Mouse (Mus musculus) lung, adult 18-20 months (tissue): Measurements from ENCODE around the gene Rasip1.

ENCODE experiments used
- DNase-seq, 2 experiments: peaks; one replicate each; pipeline ENCODE4 v3.0.0; 2022; ENCODE audit warnings: mixed read lengths in 2 of 2

The Rasip1 gene

DNA sequence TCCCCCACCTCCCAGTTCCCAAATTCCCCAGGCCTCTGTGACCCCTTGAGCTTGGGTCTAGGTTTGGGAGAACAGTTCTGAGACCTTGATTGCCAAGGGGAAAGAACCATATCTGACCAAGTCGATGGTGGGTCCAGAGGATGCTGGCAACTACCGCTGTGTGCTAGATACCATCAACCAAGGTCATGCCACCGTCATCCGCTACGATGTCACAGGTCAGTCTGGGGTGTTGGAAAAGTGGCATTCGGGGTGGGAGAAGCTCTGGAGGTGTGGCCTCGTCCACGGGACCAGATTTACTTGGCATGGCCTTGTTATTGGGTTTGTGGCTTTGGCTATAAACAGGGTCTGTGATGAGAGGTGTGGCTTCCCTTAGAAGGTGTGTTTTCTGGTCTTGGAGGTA, 1.8 kb upstream of the Rasip1 start:
- DNase-seq = no peak

DNA sequence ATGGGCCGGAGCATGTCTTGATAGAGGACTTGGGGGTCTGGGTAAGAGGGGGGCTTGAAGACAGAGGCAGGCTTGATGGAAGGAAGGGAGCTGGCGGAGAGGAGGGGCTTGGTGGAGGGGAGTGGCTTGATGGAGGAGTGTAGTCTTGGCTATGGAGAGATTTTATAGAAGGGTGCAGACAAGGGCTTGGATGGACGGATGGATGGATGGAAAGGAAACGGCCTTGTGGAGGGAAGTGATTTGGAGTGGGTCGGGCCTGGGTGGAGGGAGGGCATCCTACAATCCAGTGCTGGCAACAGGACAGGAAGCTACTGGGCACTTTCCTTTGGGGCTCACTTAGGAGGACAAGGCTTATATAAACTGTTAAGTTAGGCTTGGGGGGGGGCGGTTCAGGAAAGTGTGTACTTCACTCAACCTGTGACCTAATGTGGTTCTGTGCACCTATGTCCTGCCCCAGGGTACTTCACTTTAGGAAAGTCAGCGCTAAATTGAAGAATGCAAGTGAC, 664 bp upstream of the Rasip1 start:
- DNase-seq = peak; percentile 34 to 60

GRCm38 (mm10) chr7:45628364-45629294, 1.3 kb downstream of the Rasip1 start:
- DNase-seq = peak; percentile 87 to 91

DNA sequence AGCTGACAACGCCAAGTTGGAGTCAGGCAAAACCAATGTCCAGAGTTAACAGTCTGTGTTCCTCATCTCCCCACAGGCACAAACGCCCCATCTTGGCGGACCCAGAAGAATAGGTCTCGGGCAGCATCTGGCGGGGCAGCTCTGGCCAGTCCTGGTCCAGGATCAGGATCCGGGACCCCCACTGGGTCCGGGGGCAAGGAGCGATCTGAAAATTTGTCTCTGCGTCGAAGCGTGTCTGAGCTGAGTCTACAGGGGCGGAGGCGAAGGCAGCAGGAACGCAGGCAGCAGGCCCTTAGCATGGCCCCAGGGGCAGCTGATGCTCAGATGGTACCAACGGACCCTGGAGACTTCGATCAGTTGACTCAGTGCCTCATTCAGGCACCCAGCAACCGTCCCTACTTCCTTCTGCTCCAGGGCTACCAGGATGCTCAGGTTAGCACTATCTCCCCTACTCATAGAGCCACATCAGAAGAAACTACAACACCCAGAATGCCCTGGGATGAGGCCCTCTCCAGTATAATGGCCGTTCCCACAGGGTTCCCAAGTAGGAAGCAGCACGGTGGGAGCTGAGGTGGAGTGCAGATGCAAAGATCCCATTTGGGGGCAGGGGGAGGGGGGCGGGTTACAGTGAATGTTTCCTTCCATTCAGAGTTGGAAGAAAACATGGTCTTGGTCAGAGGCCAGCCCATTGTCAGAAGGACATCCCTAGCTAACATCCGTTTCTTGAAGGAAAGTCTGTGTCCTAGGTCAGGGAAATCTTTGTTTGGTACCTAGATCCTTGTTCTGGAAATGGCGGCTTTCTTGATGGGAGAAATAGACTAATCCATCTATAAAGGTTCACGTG, 3.0 kb downstream of the Rasip1 start:
- peak in 1 of 2 experiments; percentile 40 for DNase-seq

- peak; percentile 28 to 54 for DNase-seq
These were observed 5.2 kb downstream of the Rasip1 start for GRCm38 (mm10) chr7:45632499-45632898.

DNA sequence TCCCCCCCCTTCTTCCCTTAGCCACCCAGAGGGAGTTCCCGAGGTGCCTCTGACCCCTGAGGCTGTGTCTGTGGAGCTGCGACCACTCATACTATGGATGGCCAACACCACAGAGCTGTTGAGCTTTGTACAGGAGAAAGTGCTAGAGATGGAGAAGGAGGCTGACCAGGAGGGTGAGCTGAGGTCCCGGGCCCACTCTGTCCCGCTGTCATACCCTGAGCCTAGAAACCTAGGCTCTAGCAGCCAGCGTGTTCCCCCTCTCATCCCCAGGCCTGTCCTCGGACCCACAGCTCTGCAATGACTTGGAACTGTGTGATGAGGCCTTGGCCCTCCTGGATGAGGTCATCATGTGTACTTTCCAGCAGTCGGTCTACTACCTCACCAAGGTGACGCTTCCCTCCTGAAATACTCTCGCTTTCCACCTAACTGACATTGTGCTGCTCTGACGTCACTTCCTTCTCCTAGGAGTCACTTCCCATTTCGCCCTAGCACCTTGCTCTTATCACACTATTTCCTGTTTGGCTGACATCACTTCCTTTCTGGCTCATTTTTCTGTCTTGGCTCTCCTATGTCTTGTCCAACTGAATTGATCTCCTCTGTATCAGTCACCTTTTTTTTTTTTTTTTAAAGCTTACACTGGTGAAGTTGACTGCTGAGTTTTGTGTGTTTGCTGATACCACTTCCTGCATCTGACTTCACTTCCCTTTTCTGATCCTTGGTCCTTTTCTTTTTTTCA, 7.8 kb downstream of the Rasip1 start:
- DNase-seq = peak; percentile 34 to 70

DNA sequence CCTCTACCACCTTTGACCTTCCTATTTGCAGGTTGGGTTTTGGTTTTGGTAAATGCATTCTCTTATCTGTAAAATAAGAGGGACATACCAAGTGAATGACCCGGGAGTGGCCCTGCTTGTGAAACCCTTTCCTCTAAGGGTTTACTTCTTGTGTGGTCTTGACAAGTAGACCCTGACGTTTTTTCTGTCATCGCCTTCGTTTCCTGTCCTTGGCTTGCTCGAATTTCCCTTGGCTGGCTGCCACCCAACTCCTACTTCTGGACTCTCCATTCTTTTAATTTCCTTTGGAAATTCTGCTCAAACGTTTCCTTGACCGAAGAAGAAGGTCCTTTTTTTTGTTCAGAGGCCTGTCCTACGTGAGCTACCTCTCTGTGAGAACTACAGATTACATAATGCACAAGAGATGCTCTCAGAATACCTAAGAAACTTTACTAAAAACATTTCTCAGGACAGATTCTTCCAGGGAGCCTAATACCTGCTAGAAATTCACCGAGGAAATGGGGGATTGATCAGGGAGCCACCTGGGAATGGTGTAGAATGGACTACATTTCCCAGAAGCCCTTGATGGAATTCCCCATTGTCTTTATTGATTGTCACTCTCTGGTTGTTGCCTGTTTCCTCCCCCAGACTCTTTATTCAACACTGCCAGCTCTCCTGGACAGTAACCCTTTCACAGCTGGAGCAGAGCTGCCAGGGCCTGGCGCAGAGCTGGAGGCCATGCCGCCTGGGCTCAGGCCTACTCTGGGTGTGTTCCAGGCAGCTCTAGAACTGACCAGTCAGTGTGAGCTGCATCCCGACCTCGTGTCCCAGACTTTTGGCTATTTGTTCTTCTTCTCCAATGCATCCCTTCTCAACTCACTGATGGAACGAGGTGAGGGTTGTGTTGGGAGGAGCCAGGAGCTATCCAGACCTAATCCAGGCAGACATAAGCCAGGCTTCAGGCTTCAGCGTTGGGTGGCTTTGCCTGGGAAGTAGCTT, 8.7 kb downstream of the Rasip1 start:
- peak; percentile 36 to 62 for DNase-seq

DNA sequence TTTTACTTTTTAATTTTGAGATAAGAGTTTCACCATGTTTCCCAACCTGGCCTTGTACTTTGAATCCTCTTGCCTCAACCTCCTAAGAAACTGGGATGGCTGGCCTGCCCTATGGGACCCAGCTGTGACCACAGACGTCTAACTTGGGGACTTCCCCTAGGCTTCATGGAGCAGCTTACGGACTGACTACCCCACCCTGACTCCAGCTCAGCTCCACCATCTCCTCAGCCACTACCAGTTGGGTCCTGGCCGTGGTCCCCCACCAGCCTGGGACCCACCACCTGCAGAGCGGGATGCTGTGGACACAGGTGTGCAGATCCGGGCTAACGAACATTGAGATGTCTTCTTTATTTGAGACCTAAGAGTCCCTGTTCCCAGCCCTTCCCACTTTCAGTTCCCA, 10.4 kb downstream of the Rasip1 start:
- no peak for DNase-seq

- DNase-seq = peak; percentile 91 to 93
These were observed 11.5 kb downstream of the Rasip1 start for GRCm38 (mm10) chr7:45638623-45639401.

DNA sequence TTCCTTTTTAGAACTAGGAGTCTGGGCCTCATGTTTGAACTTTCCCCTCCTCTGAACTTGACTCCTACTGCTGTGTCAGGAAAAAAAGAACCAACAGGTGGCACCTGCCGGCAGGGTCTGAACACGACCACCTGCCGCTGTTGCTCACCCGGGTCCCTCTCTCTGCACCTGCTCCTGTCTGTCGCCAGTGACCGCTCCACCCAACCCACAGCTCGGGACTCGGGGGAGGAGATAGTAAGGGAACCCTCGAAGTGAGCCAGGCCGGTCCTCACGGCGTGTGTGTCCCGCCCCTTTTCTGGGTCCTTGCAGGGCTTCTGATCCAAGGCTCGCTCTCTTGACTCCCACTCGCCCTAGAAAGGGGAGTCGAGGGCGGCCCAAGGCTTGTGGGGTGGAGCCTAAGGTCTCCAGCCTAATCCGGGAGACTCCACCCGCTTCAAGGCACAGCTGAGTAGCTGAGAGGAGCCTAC, 12.3 kb downstream of the Rasip1 start, which contains the start of gene Mamstr:
Mamstr (plus strand) TSS at position 417 of the 467 bp plus-strand sequence.
- no peak for DNase-seq

- no peak for DNase-seq
These were observed 13.1 kb downstream of the Rasip1 start for GRCm38 (mm10) chr7:45640191-45640957.

- peak; percentile 37 to 58 for DNase-seq
These were observed 14.2 kb downstream of the Rasip1 start for GRCm38 (mm10) chr7:45641391-45642040.

DNA sequence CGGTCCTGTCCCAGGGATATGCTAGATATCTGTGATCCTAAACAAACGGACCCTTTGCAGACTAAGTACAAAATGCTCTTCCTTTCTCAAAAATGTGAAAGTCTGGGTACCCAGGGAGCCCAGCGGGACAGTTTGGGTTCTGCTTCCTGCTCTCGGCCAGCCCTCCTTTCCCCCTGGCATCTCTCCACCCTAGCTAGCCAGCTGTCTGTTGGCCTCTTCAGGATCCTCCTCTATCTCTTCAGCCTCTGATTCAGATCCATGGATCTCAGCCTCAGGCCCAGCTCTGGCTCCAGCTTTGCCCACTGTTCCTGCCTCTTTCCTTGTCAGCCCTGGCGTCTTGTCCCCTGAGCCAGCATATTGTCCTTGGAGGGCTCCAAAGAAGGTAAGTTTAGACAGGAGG, 14.8 kb downstream of the Rasip1 start:
- no peak for DNase-seq

- no peak for DNase-seq
These were observed 15.4 kb downstream of the Rasip1 start for GRCm38 (mm10) chr7:45642503-45643255.

DNA sequence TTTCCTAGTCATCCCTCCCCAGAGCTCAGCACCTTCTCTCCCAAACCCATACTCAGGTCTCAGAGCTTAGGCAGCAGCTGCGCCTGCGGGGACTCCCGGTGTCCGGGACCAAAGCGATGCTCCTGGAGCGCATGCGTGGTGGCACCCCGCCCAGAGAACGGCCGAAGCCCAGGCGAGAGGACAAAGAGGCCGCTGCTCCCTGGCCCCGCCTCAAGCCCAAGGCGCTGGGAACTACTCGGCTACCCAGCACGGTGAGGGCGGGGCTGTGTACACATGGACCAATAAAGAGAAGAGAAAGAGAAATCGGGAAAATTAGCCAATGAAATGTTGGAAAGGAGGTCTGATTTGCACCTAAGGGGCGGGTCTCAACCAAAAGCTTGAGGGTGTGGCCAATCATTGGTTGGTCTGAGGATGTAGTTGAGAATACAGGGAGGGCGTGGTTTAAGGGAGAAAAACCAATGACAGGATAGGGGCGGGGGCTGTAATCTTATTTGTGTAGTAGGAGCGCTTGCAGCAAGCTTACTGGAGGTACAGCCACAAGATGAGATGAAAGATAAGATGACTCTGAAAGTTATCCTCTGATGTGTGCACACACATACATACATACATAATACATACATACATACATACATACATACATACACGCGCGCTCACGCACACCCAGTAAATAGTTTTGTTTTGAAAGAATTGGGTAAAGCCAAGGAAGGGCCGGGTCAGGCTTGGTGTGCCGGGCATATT, 16.3 kb downstream of the Rasip1 start:
- DNase-seq = peak; percentile 86 to 91

DNA sequence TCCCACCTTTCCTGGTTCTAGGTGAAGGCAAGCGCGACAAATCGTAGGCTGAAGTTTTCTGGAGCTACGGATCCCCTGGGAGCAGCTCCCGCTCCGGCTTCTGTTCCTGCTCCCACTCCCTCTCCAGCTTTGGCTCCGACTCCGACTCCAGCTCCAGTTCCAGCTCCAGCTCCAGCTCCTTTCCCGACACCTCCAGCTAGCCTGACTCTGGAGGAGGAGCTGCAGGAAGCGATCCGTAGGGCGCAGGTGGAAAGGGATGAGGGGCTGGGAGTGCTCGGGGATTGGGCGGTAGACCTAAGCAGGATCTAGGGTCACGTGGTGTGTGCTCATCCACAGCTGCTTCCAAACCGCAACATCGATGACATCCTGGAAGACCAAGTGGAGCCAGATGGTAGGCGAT, 16.9 kb downstream of the Rasip1 start:
- no peak for DNase-seq

- no peak for DNase-seq
These were observed 17.7 kb downstream of the Rasip1 start for GRCm38 (mm10) chr7:45644872-45645590.
